Mouse (Mus musculus) natural killer cell, adult 2 months (primary cell): ENCODE measurements around the gene Timm13.

Experiments
- DNase-seq, 2 experiments: peaks; one replicate each; pipeline ENCODE4 v3.0.0; 2022; ENCODE audit warnings: low spot score in 2 of 2

The Timm13 gene

DNA sequence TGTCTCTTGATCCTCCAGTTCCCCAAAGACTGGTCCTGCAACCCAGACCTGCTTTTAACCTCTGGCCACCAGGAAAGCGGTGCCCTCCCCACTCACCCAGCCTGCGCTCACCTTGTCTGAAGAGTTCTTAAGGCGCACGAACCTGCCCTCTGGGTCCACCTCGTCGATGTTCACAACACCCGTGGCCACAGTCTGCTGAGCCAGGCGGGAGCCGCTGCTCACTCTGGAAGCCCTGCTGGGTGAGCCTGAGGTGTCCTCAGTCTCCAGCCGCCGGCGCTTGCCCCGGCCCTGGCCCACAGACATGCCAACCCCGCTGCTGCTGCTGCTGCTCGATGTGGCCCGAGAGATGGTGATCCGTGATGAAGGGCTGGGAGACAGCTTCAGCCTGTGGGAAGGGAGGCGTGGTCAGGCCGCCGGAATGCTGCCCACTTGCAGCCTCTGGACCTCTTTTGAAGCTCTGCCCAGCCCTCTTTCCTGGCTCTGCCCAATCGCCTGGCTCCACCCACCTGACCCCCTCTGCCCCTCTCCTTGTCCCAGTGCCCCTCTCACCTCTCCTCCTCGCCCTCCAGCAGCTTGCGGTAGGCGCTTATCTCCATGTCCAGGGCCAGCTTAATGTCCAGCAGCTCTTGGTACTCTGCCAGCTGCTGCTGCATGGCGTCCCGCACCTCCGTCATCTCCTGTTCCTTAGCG is 3.4 kb upstream of the Timm13 start:
- no peak for DNase-seq

DNA sequence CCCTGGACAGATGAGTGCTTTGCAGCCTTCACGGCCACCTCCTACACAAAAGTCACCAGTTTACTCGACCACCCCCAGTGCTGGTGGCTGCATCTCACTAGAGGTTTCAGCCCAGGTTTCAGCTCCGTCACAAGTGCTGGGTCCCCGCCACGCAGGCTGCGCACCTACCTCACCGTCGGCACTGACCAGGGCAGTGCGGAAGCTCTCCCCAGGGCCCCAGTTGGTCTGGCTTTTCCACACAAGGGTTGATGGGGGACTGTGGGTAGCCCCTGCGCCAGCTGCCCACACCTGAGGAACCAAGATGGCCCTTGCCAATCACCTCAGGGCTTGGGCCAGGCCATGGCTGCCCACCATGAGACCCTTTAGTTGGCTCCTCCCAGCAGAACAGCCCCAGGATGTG is 2.5 kb upstream of the Timm13 start:
- no peak for DNase-seq

DNA sequence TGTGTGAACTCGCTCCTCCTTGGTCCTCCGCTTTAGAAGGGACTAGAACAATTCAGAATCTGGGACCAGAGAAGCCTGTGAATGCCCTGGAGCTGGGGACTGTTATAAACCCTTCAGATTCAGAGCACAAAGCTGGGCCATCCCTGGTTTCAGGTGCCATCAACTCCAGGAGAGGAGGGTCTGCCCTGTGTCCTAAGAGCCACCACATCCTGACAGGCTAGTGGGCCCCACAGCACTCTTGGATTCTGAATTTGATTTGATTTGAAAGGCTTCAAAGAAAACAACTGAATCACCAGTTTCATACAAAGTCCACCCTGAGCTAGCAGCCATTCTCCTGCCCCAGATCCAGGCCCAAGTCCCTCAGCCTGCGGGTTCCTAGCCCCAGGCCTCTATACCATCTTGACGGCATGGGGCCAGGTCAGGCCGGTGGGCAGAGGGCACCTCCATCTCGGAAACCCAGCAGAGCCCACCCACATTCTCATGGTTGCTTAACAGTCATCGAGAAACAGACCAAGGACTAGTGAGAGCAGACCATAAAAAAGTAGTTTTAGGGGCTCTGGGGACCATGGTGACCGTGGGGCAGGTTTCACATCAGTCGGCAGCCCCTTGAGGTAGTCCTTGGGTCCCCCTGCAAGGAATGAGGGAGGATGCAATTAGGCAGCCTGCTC is 1.6 kb upstream of the Timm13 start:
- no peak for DNase-seq

DNA sequence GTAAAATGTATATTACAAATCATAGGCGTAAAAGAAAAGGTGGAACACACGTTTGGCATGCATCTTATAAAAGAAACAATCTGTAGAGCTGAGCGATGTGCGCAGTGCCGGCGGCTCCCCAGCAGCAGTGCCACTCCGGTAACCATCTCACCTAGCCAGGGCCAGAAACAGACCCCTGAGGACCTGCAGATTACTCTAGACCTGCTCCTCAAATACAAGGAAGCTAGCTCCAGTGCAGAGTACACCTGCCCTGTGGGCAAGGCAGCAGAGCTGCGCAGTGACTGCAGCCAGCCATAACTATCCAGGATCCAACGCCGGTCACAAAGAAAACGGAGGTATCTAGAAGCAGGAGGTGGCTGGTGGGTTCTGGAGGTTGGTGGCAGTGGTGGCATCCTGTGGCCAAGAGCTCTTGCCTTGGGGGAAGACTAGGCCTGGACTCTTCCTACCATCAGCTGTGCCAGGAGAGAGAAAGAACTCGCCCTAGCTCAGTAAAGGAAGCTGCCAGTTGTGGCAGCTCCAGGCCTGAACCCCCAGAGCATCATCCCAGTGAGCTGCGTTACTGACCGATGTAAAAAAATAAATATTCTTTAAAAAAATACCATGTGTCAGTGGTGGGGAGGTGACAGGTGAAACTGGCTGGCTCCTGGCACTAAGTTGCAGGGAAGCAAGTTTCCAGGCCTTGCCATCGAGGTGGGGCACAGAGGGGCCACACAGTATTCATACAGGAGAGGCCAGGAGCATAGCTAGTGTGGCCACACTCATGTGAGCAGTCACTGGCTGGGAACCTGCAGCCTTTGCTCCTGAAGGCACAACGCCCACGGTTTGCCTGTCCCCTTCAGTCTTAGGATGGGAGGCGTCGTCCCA is 872 bp upstream of the Timm13 start:
- no peak for DNase-seq

DNA sequence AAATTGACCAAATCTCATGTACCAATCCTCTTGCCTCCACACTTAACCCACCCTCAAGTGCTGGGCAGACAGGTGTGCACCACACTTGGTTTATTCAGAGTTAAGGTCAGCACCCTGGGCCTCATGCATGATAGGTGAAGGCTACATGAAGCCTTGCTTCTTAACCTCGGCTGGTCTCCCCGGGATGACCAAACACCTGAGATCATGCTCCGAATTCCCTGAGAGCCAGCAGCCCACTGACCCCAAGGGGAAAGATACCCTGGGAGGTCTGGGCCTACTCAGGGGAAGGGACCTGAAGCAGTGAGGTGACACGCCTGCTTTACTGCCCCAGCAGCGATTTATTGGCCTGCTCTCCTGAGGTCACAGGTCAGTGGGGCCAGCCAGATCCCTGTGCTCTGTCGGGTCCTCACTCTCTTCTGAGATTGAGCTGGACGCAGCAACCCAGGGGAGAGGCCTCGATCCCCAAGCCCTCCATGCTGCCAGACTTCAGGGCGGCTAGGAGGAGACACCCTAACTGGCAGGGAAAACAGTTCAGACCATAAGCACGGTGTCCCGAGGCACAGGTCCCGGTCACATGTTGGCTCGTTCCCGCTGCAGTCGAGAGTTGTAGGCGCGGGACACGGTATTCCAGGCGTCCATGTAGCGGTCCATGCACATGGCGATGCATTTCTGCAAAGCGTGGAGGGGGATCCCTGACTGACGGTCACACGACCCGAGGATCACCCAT is 1.0 kb downstream of the Timm13 start:
- DNase-seq = no peak

DNA sequence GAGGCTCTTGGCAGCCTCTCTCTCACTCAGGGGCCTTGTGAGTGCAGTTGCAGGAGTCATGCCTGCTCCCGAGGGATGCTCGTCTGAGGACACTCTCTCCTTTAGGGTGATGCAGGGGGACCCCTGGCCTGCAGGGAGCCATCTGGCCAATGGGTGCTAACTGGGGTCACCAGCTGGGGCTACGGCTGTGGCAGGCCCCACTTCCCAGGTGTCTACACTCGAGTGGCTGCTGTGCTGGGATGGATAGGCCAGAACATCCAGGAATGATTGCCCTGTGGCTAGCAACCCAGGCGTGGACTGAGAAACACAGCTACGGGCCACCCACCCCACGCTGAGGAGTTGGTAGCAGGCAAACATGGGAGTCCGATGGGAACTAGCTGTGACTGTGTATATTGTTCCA is 1.7 kb downstream of the Timm13 start:
- DNase-seq = no peak

DNA sequence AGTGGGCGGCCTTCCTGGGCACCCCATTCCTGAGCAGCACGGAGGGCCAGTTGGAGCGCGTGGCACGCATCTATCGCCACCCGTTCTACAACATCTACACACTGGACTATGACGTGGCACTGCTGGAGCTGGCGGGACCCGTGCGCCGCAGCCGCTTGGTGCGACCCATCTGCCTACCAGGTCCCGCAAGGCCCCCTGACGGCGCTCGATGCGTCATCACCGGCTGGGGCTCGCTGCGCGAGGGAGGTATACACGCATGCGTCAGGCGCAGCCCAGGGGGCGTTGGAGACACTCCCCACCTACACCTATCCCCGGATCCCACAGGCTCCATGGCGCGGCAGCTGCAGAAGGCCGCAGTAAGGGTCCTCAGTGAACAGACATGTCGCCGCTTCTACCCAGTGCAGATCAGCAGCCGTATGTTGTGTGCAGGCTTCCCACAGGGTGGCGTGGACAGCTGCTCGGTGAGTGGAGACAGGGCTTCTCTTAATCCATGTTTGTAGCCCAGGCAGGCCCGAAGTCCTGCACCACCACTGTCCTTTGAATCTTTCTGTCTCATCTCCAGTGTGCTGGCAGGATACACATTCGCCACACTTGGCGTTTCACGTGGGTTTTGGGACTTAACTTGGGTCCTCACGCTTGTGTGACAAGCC is 2.8 kb downstream of the Timm13 start:
- DNase-seq = no peak

DNA sequence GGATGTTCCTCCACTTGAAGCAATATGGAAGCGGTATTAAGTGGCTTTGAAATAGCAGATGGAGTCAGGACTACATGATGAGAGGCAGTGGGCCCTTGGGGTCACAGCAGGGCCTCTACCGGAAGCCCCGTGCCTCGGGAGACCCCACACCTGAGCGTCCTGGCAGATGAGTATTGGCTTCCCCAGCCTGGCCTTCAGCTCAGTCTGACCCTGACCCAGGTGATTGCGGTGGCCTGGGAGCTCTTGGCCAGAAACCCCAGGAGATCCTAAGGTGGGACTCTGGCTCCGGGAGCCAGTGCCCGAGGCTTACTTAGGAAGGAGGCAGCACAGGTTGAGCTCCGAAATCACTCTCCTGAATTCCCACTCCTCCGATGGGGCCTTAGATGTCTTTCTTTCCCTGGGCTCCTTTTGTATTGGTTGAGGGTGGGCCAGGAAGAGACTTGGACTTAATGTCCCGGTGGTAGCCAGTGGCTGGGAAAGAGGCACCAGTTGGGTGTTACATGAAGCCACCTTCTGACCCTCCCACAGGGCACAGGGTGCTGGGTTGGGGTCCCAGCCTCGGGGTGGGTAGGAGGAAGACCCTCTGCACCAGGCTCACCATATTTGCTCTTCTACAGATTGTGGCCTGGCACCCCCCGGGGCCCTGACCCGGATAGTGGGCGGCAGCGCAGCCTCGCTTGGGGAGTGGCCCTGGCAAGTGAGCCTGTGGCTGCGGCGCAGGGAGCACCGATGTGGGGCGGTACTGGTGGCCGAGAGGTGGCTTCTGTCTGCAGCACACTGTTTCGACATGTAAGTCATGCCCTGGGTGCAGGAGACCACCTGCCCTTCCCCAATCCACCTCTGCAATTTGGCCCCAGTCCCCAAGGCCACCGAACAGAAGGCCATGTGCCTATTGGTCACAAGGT is 3.9 kb downstream of the Timm13 start:
- DNase-seq = no peak

DNA sequence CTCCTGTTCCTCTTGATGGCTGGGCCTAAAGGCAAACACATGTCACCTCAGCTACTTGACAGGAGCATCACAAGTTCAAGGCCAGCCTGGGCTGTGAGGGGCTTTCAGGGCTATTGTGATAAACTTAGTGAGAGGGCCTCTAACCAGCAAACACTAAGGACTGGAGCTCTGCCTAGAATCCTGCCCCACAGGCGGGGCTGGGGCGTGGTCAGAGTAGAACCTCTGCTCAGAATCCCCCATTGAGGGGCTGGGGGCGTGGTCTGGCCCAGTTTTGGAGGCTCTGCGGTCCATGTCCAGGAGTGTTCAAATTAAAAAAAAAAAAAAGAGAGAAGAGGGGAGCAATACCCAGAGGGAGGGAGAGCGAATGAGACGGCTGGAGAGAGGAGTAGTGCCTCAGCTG is 5.1 kb downstream of the Timm13 start:
- no peak for DNase-seq

DNA sequence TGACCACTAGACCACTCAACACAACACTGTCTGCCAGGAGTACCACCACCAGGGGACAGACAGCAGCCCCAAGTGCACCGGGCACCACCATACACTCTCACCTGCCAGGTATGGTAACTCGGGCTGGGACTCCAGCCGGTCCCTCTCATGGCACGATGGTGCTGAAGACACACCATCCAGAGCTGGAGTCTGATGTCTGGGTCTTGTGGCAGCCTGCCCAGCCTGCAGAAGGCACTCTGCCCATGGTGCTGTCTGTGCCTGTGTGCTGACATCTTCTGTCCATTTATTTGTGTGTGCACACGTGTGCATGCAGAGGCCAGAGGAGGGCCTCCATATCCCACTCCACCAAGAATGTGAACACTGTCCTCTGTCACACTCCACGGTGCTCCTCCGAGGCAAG is 5.7 kb downstream of the Timm13 start:
- no peak for DNase-seq

DNA sequence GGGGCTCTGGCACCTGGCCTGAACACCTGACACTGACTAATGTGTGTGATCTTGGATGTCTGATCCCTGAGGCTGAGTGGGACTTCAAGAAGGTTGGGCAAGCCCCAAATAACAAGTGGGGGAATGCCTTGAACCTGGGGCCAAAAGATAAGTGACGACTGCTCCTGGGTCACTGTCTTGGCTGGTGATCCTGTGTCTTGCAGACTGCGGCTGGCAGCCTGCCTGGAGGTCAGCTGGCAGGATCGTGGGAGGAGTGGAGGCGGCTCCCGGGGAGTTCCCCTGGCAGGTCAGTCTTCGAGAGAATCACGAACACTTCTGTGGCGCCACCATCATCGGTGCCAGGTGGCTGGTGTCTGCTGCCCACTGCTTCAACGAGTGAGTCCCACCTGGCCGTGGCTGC is 13.6 kb downstream of the Timm13 start:
- no peak for DNase-seq

DNA sequence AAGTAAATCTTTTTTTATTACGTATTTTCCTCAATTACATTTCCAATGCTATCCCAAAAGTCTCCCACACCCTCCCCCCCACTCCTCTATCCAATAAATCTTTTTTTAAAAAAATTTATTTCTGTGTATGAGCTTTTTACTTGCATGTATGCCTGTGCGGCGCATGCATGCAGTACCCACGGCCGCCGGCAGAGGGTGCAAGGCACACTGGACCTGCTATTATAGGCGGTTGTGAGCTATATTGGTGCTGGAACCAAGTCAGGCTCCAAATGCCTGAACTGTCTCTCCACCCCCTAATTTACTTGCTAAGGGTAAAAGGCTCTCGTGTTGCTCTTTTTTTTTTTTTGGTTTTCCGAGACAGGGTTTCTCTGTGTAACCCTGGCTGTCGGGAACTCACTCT is 19.5 kb downstream of the Timm13 start:
- peak; percentile 72 to 84 for DNase-seq

DNA sequence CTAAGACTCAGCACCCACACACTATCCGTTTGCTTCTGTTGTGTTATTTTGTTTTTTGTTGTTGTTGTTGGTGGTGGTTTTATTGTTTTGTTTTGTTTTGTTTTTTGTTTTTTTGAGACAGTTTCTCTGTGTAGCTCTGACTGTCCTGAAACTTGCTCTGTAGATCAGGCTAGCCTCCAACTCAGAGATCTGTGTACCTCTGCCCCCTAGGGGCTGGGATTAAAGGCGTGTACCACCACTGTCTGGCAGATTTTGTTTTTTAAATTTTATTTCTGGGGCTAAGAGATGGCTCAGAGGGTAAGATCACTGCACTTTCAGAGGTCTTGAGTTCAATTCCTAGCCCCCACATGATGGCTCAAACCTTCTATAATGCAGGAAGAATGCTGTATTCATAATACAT is 19.9 kb downstream of the Timm13 start:
- no peak for DNase-seq

DNA sequence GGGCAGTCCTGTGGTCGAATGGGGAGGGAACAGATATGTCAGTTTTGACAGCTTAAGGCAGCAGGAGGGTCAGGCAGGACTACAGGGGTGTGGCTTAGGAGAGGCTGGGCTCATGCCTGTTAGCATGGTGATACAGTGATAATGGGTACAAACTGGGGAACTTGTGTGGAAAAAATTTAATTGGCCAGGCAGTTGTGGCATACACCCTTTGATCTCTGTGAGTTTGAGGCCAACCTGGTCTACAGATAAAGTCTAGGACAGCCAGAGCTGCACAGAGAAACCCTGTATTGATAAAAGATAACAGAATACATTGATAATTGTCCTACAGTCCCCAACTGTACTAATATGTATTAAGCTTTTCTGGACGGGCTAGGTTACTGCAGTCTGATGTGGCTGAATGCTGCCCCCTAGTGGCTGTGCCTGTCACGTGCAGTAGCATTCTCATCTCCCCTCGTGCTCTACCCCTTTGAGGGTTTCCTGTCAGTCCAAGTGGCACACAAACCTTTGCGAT is 20.6 kb downstream of the Timm13 start:
- DNase-seq = peak; percentile 70 to 80

DNA sequence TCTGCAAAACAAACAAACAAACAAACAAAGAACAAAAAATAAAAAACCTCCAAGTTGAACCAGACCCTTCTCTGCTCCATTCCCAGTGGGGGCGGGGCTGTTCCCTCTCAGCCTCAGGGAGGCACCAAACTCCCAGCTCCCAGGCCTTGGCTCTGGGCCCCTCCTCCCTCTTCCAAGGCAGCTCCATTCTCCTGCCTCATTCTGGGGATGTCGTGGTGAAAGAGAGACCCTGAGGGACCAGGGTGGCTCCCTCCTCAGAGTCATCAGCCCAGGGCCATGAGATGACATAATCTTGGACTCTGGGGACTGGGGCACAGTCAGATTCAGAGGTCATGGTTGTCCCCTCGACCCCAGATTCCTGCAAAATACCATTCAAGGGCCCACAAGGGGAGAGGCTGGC is 24.2 kb downstream of the Timm13 start:
- no peak for DNase-seq

DNA sequence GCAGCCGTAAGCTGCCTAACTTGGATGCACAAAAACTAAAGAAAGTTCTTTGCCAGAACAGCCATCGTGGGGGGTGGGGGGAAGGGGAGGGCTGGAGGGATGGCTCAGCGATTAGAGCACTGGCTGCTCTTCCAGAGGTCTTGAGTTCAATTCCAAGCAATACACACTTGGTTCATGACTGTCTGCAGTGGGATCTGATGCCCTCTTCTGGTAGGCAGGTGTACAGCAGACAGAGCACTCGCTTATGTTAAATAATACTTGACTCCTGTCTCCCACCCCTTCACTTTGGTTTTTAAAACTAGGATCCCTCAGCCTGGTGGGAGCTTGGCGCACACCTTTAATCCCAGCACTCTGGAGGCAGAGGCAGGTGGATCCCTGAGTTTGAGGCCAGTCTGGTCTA is 24.7 kb downstream of the Timm13 start:
- DNase-seq = peak; percentile 50 to 65

DNA sequence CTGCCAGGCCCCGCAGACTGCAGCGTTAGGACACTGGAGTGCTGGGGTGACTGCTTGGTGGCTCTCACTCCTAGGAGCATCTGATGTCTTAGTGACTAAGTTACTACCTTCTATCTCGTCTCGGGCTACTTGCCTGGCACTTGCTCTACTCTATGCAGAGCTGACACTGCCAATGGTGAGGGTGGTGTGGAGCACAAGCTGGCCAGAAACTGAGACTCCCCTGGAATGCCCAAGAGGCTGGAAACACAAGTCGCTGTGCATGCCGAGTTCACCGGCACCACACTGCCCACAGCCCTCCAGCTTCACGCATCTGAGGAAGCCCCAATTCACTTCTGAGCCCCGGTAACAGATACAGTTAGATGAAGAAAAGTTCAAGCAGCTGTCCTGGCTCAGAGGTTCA is 26.7 kb downstream of the Timm13 start:
- DNase-seq = no peak

DNA sequence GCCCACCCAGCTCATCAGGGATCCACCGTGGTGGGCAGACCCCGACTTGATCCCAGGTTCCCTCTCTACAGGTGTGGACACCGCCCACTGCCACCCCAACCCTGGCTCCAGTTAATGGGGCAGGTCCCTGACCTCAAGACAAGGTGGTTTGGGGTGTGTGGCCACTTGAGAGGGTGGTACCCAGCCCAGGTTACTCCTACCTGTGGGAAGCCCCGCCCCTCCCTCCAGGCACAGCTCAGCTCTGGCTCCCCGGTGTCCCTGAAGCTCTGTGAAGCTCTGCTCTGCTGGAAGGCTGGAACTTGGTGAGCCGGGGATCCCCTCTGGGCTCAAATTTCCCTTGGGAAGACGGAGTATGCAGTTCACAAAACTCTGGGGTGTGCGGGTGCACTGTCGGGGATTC is 29.2 kb downstream of the Timm13 start, which contains the start of gene Tmprss9:
Tmprss9 (plus strand) TSS at position 268 of the 400 bp plus-strand sequence.
- no peak for DNase-seq

DNA sequence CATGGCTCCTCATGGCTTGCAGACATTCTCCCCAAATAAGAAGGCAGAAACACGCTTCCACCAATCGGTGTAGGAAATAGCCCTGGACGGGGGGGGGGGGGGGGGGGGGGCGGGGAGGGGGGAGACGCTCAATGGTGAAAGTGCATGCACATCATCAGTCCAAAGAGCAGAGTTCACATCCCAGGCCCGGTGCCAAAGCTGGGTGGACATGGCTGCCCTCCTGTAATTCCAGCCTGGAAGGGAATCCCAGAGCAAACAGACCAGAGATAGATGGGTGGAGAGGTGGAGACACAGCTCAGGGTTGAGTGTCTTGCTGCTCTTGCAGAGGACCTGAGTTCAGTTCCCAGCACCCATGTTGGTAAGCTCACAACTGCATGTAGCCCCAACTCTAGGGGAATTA is 29.8 kb downstream of the Timm13 start:
- DNase-seq = no peak

DNA sequence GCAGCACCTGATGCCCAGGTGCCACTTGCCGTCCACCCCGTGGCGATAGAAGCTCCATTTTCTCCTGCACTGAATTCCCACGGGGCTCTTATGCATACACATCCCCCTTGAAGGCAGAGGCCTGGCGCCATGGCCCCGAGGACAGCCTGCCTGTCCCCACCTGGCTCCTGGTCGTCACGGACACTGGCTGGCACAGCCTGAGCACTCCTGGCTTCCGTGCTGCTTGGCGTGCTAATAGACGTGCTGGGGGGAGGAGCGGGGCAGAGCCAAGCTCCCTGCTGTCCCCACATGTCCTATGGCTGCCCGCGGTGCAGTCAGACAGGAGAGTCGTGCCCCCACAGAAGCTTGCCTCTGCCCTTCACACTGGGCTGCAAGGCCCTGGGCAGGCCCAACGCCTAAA is 36.3 kb downstream of the Timm13 start:
- no peak for DNase-seq
